ENCODE assay signal across 8 mouse cellular contexts in the genomic region with DNA sequence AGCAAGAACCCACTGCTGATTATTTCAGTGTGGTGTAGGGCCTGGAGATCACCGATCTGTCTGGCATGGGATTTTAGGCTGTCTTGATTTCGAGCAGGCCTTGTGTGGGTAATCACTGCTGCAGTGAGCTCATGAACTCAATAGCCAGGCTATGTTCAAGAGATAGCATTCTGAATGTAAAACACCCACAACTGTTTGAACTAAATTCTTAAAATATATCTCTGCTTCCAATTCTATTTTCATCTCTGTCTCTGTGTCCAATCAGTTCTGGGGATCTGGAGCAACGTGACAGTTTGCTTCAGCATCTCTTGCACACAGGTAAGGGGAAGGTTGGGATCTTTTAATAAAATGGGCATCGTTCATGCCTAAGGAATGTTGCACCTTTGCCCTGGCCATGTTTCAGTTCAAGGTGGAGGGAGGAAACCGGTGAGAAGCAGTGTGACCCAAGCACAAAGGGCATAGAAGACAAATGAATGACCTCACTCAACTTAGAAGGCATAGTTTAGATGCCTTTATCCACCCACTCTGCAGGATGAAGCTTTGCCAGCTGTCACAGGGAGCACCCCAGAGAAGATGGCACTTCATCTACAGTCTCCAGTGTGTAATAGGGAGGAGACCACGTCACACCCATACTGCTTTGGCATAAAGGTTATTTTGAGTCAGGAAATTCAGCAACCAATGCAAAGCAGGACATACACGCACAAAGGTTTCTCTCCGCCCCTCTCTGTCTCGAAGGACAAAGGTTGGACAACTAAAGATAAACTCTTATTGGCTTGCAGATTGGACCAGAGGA. TPM values are rescaled to one million over a fixed set of nuclear protein-coding genes. Genes with fewer than 3 reads are reported as not detected.
DNase-seq lines count a peak whose midpoint lies in the region; ATAC-seq and TF ChIP-seq lines count a peak whose summit lies in the region.

No protein-coding gene starts in this region.

- H3K4me1 ChIP-seq in bone marrow macrophage, adult 2 months (ENCODE audit: control insufficient read depth, insufficient read depth, low read length), result peaks cover 20% of the 10 kb centered on the region
- peaks cover 25% of the 10 kb centered on the region for H3K4me1 ChIP-seq in forebrain, embryonic 15.5 days
- H3K4me1 ChIP-seq in limb, embryonic 10.5 days, result peaks cover 36% of the 10 kb centered on the region
- H3K4me1 ChIP-seq in neural tube, embryonic 12.5 days, result peaks cover 4% of the 10 kb centered on the region; the same call in 1 of the 2 replicates

- no peaks in the 10 kb centered on the region for H3K36me3 ChIP-seq in forebrain, embryonic 15.5 days
- no peaks in the 10 kb centered on the region for H3K36me3 ChIP-seq in limb, embryonic 10.5 days
- no peaks in the 10 kb centered on the region for H3K36me3 ChIP-seq in neural tube, embryonic 12.5 days

- TF ChIP-seq POLR2A in bone marrow macrophage, adult 2 months (IDR thresholded peaks at IDR 0.05; ENCODE audit: borderline replicate concordance, low read depth, low read length), result no peak

- H3K4me2 ChIP-seq in forebrain, embryonic 15.5 days (replicated peaks), result peak overlapping the region; percentile 58
- H3K4me2 ChIP-seq in neural tube, embryonic 12.5 days (replicated peaks), result peak overlapping the region; percentile 66

- no peak for TF ChIP-seq CTCF in bone marrow macrophage, adult 2 months (IDR thresholded peaks at IDR 0.05; ENCODE audit: low read depth, low read length)

- no peak for ATAC-seq in forebrain, embryonic 15.5 days (replicated peaks)
- no peak for ATAC-seq in neural tube, embryonic 12.5 days (ENCODE audit: low FRiP score, low read depth)
- no peak for ATAC-seq in activated CD4-positive, CD25-positive, alpha-beta regulatory T cell, adult 4 months

- H3K9ac ChIP-seq in forebrain, embryonic 15.5 days (replicated peaks), result peak overlapping the region; percentile 67
- no peak overlapping the region for H3K9ac ChIP-seq in neural tube, embryonic 12.5 days

- WGBS in forebrain, embryonic 15.5 days, result 59% methylated on average over 9 of the region's 9 CpGs
- WGBS in limb, embryonic 10.5 days, result 62% methylated on average over 9 of the region's 9 CpGs
- WGBS in neural tube, embryonic 12.5 days, result 61% methylated on average over 9 of the region's 9 CpGs

- H3K9me3 ChIP-seq in forebrain, embryonic 15.5 days, result no peaks in the 10 kb centered on the region
- H3K9me3 ChIP-seq in limb, embryonic 10.5 days (replicated peaks), result no peaks in the 10 kb centered on the region
- H3K9me3 ChIP-seq in neural tube, embryonic 12.5 days, result no peaks in the 10 kb centered on the region

- intact Hi-C loops in left cerebral cortex, postnatal 14 days (cut with DNase I), result loop anchor here (5.0 kb wide), 2 partner anchors 37 to 227 kb away; a partner anchor contains a TSS

- DNase-seq in left cerebral cortex, postnatal 14 days (ENCODE audit: low spot score in 2 of 2), result peak; percentile 23 to 61
- DNase-seq in left cerebral cortex, adult 11 months (ENCODE audit: low spot score), result no peak
- no peak for DNase-seq in limb, embryonic 10.5 days (ENCODE audit: low spot score)
- no peak for DNase-seq in urinary bladder, postnatal 10 days (ENCODE audit: low spot score)

- peak overlapping the region; percentile 9; the same call in 1 of the 2 replicates for H3K4me3 ChIP-seq in bone marrow macrophage, adult 2 months (ENCODE audit: insufficient read depth, low read length)
- H3K4me3 ChIP-seq in forebrain, embryonic 15.5 days, result peak overlapping the region; percentile 80
- peak overlapping the region; percentile 64 for H3K4me3 ChIP-seq in limb, embryonic 10.5 days
- H3K4me3 ChIP-seq in neural tube, embryonic 12.5 days, result no peak overlapping the region; the same call in 1 of the 2 replicates

- H3K27me3 ChIP-seq in forebrain, embryonic 15.5 days, result no peaks in the 10 kb centered on the region
- no peaks in the 10 kb centered on the region for H3K27me3 ChIP-seq in limb, embryonic 10.5 days (ENCODE audit: low read depth, poor library complexity, severe bottlenecking)
- no peaks in the 10 kb centered on the region for H3K27me3 ChIP-seq in neural tube, embryonic 12.5 days (replicated peaks)

- H3K27ac ChIP-seq in bone marrow macrophage, adult 2 months (ENCODE audit: insufficient read depth, low read depth, low read length), result no peak overlapping the region
- peak overlapping the region; percentile 89 for H3K27ac ChIP-seq in forebrain, embryonic 15.5 days (replicated peaks)
- no peak overlapping the region for H3K27ac ChIP-seq in limb, embryonic 10.5 days
- H3K27ac ChIP-seq in neural tube, embryonic 12.5 days, result no peak overlapping the region

RNA-seq across cellular contexts. Expression of a gene that starts 36.7 kb away (rescaled TPM):
- total RNA-seq in left cerebral cortex, postnatal 14 days (2021), result not detected
- polyA plus RNA-seq in bone marrow macrophage, adult 2 months (2012; ENCODE audit: insufficient read depth, insufficient read length, missing spikeins), result not detected in 2 replicates
- polyA plus RNA-seq in forebrain, embryonic 15.5 days (2015; fragmentation: Nextera tagmentation; extraction: Ambion mirVana), result not detected in 2 replicates
- polyA plus RNA-seq in limb, embryonic 10.5 days (2016; fragmentation: Nextera tagmentation; extraction: Ambion mirVana), result 0.05 and 0.06 TPM in 2 replicates
- not detected in 2 replicates for polyA plus RNA-seq in neural tube, embryonic 12.5 days (2016; fragmentation: Nextera tagmentation; extraction: Ambion mirVana)
- under 1 TPM in 1 of 2 experiments, not detected in 1; 0.05 TPM for polyA plus RNA-seq in activated CD4-positive, CD25-positive, alpha-beta regulatory T cell, adult 4 months (2017; shearing (Covaris generic))

RNA-seq across cellular contexts. Expression of a gene that starts 38.7 kb away (rescaled TPM):
- total RNA-seq in left cerebral cortex, postnatal 14 days (2021), result 10 to 100 TPM; 57.0 to 60.3 TPM
- polyA plus RNA-seq in bone marrow macrophage, adult 2 months (2012; ENCODE audit: insufficient read depth, insufficient read length, missing spikeins), result 32.9 and 34.7 TPM in 2 replicates
- polyA plus RNA-seq in forebrain, embryonic 15.5 days (2015; fragmentation: Nextera tagmentation; extraction: Ambion mirVana), result 4.3 and 4.9 TPM in 2 replicates
- polyA plus RNA-seq in limb, embryonic 10.5 days (2016; fragmentation: Nextera tagmentation; extraction: Ambion mirVana), result 3.3 and 3.4 TPM in 2 replicates
- 5.1 TPM in 2 replicates for polyA plus RNA-seq in neural tube, embryonic 12.5 days (2016; fragmentation: Nextera tagmentation; extraction: Ambion mirVana)
- polyA plus RNA-seq in activated CD4-positive, CD25-positive, alpha-beta regulatory T cell, adult 4 months (2017; shearing (Covaris generic)), result 1 to 10 TPM; 6.7 to 7.3 TPM

RNA-seq across cellular contexts. Expression of a gene that starts 58.1 kb away (rescaled TPM):
- not detected for total RNA-seq in left cerebral cortex, postnatal 14 days (2021)
- polyA plus RNA-seq in bone marrow macrophage, adult 2 months (2012; ENCODE audit: insufficient read depth, insufficient read length, missing spikeins), result not detected in 2 replicates
- not detected in 2 replicates for polyA plus RNA-seq in forebrain, embryonic 15.5 days (2015; fragmentation: Nextera tagmentation; extraction: Ambion mirVana)
- not detected in 2 replicates for polyA plus RNA-seq in limb, embryonic 10.5 days (2016; fragmentation: Nextera tagmentation; extraction: Ambion mirVana)
- not detected in 2 replicates for polyA plus RNA-seq in neural tube, embryonic 12.5 days (2016; fragmentation: Nextera tagmentation; extraction: Ambion mirVana)
- polyA plus RNA-seq in activated CD4-positive, CD25-positive, alpha-beta regulatory T cell, adult 4 months (2017; shearing (Covaris generic)), result not detected

Comparison
In these comparisons a context has a peak if more than half of its experiments do, and no peak if none do; other contexts are left out.
1. DNase-seq: peak in left cerebral cortex, postnatal 14 days (2 of 2); none in left cerebral cortex, adult 11 months (single experiment), limb, embryonic 10.5 days (single experiment) and urinary bladder, postnatal 10 days (single experiment).